Mouse (Mus musculus) heart, adult 2 months (tissue): ENCODE measurements around the gene Kcnj6. TPM values are rescaled to one million over a fixed set of nuclear protein-coding genes. Genes with fewer than 3 reads are reported as not detected.

Experiments
- DNase-seq, 2 experiments: peaks; one replicate each; pipeline ENCODE4 v3.0.0; 2021
- H3K27ac ChIP-seq: fragments of 200-600 bp; 2 replicates; pipeline ENCODE4 v1.8.1; 2022
- H3K27me3 ChIP-seq: fragments of 200-500 bp; 2 replicates; pipeline ENCODE4 v1.6.1; 2012; ENCODE audit warnings: mild to moderate bottlenecking, low read length, inconsistent platforms, mixed read lengths; ENCODE audit not compliant: control insufficient read depth, insufficient read depth
- H3K36me3 ChIP-seq: fragments of 200-500 bp; 2 replicates; pipeline ENCODE4 v1.6.1; 2012; ENCODE audit warnings: low read length, inconsistent platforms; ENCODE audit not compliant: control insufficient read depth, insufficient read depth
- H3K4me1 ChIP-seq: fragments of 200-500 bp; 2 replicates; pipeline ENCODE4 v1.6.1; 2011; ENCODE audit warnings: low read length; ENCODE audit not compliant: control insufficient read depth, insufficient read depth
- H3K4me3 ChIP-seq: fragments of 200-600 bp; 2 replicates; pipeline ENCODE4 v1.8.1; 2022
- H3K79me2 ChIP-seq: fragments of 200-500 bp; replicated peaks from 2 replicates; pipeline ENCODE4 v1.6.1; 2012; ENCODE audit warnings: mild to moderate bottlenecking, inconsistent platforms, low read length, moderate library complexity, mixed read lengths; ENCODE audit not compliant: control insufficient read depth, insufficient read depth
- H3K9ac ChIP-seq: fragments of 200-500 bp; 2 replicates; pipeline ENCODE4 v1.6.1; 2012; ENCODE audit warnings: low read depth, mild to moderate bottlenecking, control low read depth, inconsistent platforms, low read length, mixed read lengths
- CTCF ChIP-seq: fragments of 200-600 bp; IDR thresholded peaks from 2 replicates; pipeline ENCODE4 v1.8.1; 2022; ENCODE audit warnings: antibody characterized with exemption, mild to moderate bottlenecking, moderate library complexity
- EP300 ChIP-seq: fragments of 200-500 bp; IDR thresholded peaks from 2 replicates; pipeline ENCODE4 v1.6.1; 2011; ENCODE audit warnings: low read depth, low read length, control low read depth; ENCODE audit not compliant: insufficient read depth
- POLR2A ChIP-seq: fragments of 200-500 bp; IDR thresholded peaks from 2 replicates; pipeline ENCODE4 v1.6.1; 2011; ENCODE audit warnings: mild to moderate bottlenecking, low read depth, low read length, control low read depth; ENCODE audit not compliant: insufficient read depth
- whole genome bisulfite sequencing: fragments of 180-500 bp; shearing (Covaris S2); methylation state at CpG from one replicate; pipeline ENCODE4 v1.1.7; 2018; 5-methylcytosine and 5-hydroxymethylcytosine counted together
- intact Hi-C: fragments of 180-260 bp; cut with DNase I; formaldehyde crosslinking; loops from one replicate; pipeline ENCODE4 v1.15.1; 2025
- polyA plus RNA-seq: library from polyadenylated mRNA; depleted of rRNA; stranded (reverse); fragments of >200 nt; gene quantifications from 2 replicates; pipeline ENCODE4 v1.2.3, GENCODE M21; 2012
- total RNA-seq, 2 experiments: library from RNA; stranded (reverse); gene quantifications; 2 replicates each; pipeline ENCODE4 v1.2.3; 2021

Kcnj6 gene
- total and polyA plus RNA-seq, 3 experiments, result not detected

GRCm38 (mm10) chr16:94737359-94737687 lies 260.2 kb downstream of the Kcnj6 start:
- 65% methylated on average over 1 of the region's 1 CpGs for WGBS
- intact Hi-C loops, result no loop called here

GRCm38 (mm10) chr16:94736462-94737358 lies 260.8 kb downstream of the Kcnj6 start:
- DNase-seq, result no peak
- Histone ChIP-seq H3K79me2 (no peaks in the 10 kb centered on the region), H3K4me1 (no peaks in the 10 kb centered on the region), H3K27ac (no peak overlapping the region), H3K36me3 (no peaks in the 10 kb centered on the region), H3K27me3 (no peaks in the 10 kb centered on the region), H3K4me3 (no peak overlapping the region), H3K9ac (no peak overlapping the region)
- WGBS, result 66% methylated on average over 8 of the region's 8 CpGs
- intact Hi-C loops, result no loop called here
- TF ChIP-seq CTCF (no peak), POLR2A (no peak), EP300 (no peak)

More at GRCm38 (mm10) chr16:94737359-94737687, 260.2 kb downstream of the Kcnj6 start:
- no peaks in the 10 kb centered on the region for H3K79me2 ChIP-seq
- TF ChIP-seq POLR2A (no peak), CTCF (no peak), EP300 (no peak)
- H3K36me3 ChIP-seq, result no peaks in the 10 kb centered on the region
- no peak overlapping the region for H3K27ac ChIP-seq
- no peaks in the 10 kb centered on the region for H3K27me3 ChIP-seq
- DNase-seq, result no peak
- no peak overlapping the region for H3K4me3 ChIP-seq
- no peak overlapping the region for H3K9ac ChIP-seq
- no peaks in the 10 kb centered on the region for H3K4me1 ChIP-seq

DNA sequence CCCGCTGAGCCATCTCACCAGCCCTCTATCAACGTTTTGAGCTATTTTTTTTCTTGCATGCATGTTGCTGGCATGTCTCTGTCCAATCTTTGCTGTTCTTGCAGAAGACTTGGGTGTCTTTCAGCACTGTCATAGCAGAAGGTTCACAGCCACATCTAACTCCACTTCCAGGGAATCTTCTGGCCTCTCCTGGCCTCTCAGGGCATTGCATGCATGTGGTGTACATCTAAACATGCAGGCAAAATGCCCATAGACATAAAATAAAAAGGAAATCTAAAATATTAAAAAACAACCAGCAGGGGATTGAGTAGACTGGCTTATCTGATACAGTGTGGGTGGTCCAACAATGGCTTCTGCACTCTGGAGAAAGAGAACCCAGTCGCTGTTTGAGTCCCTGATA lies 262.0 kb downstream of the Kcnj6 start:
- no peak overlapping the region for H3K27ac ChIP-seq
- intact Hi-C loops, result no loop called here

DNA sequence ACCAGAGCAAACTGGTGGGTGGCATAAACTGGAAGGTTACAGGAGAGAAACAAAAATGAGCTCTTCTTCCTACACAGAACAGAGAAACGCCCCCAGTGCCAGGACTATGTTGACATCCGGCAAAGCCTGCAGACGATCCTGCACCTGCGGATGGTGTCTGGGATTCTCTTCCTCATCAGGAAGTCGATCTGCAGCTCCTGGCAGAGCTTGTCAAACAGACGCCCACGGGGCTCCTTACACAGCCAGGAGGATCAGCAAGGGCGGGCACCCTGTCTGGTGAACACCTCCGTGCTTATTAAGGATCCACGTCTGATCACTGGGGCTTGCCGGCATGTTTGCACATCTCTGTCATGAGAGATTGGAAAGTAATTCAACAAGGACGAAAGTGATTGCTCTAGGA lies 266.5 kb downstream of the Kcnj6 start:
- Histone ChIP-seq H3K79me2 (no peaks in the 10 kb centered on the region), H3K4me1 (no peaks in the 10 kb centered on the region), H3K9ac (no peak overlapping the region), H3K4me3 (no peak overlapping the region), H3K27ac (no peak overlapping the region), H3K27me3 (no peaks in the 10 kb centered on the region), H3K36me3 (no peaks in the 10 kb centered on the region)
- no peak for DNase-seq
- no peak for TF ChIP-seq CTCF
- TF ChIP-seq EP300, result no peak
- TF ChIP-seq POLR2A, result no peak
- intact Hi-C loops, result no loop called here
- 60% methylated on average over 12 of the region's 12 CpGs for WGBS

More for the DNA sequence above, 262.0 kb downstream of the Kcnj6 start:
- H3K36me3 ChIP-seq, result no peaks in the 10 kb centered on the region
- 64% methylated on average over 3 of the region's 3 CpGs for WGBS
- no peak overlapping the region for H3K9ac ChIP-seq
- H3K27me3 ChIP-seq, result no peaks in the 10 kb centered on the region
- H3K4me3 ChIP-seq, result no peak overlapping the region
- TF ChIP-seq POLR2A, result no peak
- TF ChIP-seq CTCF, result peak; percentile 31
- no peak for DNase-seq
- no peaks in the 10 kb centered on the region for H3K4me1 ChIP-seq
- H3K79me2 ChIP-seq, result no peaks in the 10 kb centered on the region

- 88% methylated on average over 6 of the region's 6 CpGs for WGBS
- no peaks in the 10 kb centered on the region for H3K79me2 ChIP-seq
- H3K36me3 ChIP-seq, result no peaks in the 10 kb centered on the region
- H3K27me3 ChIP-seq, result no peaks in the 10 kb centered on the region
- no peak overlapping the region for H3K27ac ChIP-seq
- DNase-seq, result no peak
- no peak overlapping the region for H3K9ac ChIP-seq
- no peak overlapping the region for H3K4me3 ChIP-seq
- intact Hi-C loops, result no loop called here
- TF ChIP-seq POLR2A (no peak), CTCF (peak; percentile 18; the same call in 1 of the 2 replicates), EP300 (no peak)
- peaks cover 4% of the 10 kb centered on the region for H3K4me1 ChIP-seq
Measured at GRCm38 (mm10) chr16:94729236-94729635, 268.3 kb downstream of the Kcnj6 start.

DNA sequence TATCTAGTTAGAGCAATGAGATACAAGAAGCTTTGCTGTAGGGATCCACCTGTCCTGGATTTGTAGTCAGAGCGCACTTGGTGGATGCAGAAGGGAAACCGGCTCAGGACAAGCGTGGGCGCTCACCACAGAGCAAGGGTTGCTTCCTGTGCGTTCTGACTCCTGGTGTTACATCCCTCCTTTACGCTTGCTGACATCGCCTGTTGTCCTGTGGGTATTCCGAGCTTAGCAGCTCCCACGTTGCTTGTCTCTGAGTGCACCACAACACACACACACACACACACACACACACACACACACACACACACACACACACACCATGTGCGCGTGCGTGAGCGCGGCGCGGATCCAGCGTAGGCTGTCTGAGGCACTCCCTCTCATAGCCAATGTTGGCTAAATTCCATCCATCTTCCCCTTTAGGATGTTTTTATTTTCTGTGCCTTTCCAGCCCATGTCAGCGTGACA lies 272.7 kb downstream of the Kcnj6 start:
- TF ChIP-seq CTCF (no peak), POLR2A (no peak), EP300 (no peak)
- intact Hi-C loops, result no loop called here
- DNase-seq, result peak; percentile 19 to 31
- H3K4me1 ChIP-seq, result peaks cover 7% of the 10 kb centered on the region
- H3K4me3 ChIP-seq, result peak overlapping the region; percentile 54
- H3K9ac ChIP-seq, result peak overlapping the region; percentile 51
- no peaks in the 10 kb centered on the region for H3K36me3 ChIP-seq
- WGBS, result 4% methylated on average over 18 of the region's 18 CpGs
- H3K27ac ChIP-seq, result peak overlapping the region; percentile 77
- H3K27me3 ChIP-seq, result no peaks in the 10 kb centered on the region
- no peaks in the 10 kb centered on the region for H3K79me2 ChIP-seq
